Mouse (Mus musculus) regulatory T cell (primary cell): Measurements from ENCODE around the gene Olfr869.

Experiments
- in situ Hi-C: fragments of 300-600 bp; cut with MboI, MseI; formaldehyde crosslinking; loops from one replicate; pipeline ENCODE4 v1.15.1; 2025; ENCODE audit warnings: high pct_unique_total_duplicates

Olfr869 gene

GRCm38 (mm10) chr9:20128709-20129108, at the start of gene Olfr869:
Olfr869 (plus strand) TSS chr9:20129009.
- in situ Hi-C loops = no loop called here

GRCm38 (mm10) chr9:20098326-20098725, 30.5 kb upstream of the Olfr869 start, which contains the start of gene Olfr868:
Olfr868 (plus strand) TSS chr9:20098626.
- in situ Hi-C loops = no loop called here

GRCm38 (mm10) chr9:20149706-20150105, 20.9 kb downstream of the Olfr869 start:
- in situ Hi-C loops = no loop called here

GRCm38 (mm10) chr9:20173957-20174356, 45.1 kb downstream of the Olfr869 start, which contains the start of gene Olfr870:
Olfr870 (minus strand) TSS chr9:20174057.
- in situ Hi-C loops = no loop called here

GRCm38 (mm10) chr9:20179463-20179862, 50.7 kb downstream of the Olfr869 start:
- in situ Hi-C loops = no loop called here
